Mouse (Mus musculus) neural tube, embryonic 12.5 days (tissue): Measurements from ENCODE around the gene Rrad. TPM values are rescaled to one million over a fixed set of nuclear protein-coding genes. Genes with fewer than 3 reads are reported as not detected.

Experiments
- ATAC-seq: fragments of 200-750 bp; cut with Nextera tagmentation; 2 replicates; pipeline ENCODE4 v1.8.0; 2017; ENCODE audit warnings: low read depth, mild to moderate bottlenecking, moderate TSS enrichment, moderate library complexity; ENCODE audit not compliant: low FRiP score
- H3K27ac ChIP-seq: fragments of 300-500 bp; sonication (generic); 2 replicates; pipeline ENCODE4 v1.5.1; 2016
- H3K27me3 ChIP-seq: fragments of 300-500 bp; sonication (generic); replicated peaks from 2 replicates; pipeline ENCODE4 v1.6.1; 2016; ENCODE audit warnings: mild to moderate bottlenecking
- H3K36me3 ChIP-seq: fragments of 300-500 bp; sonication (generic); 2 replicates; pipeline ENCODE4 v1.6.1; 2016; ENCODE audit warnings: mild to moderate bottlenecking
- H3K4me1 ChIP-seq: fragments of 300-500 bp; sonication (generic); 2 replicates; pipeline ENCODE4 v1.6.1; 2016
- H3K4me2 ChIP-seq: fragments of 300-500 bp; sonication (generic); replicated peaks from 2 replicates; pipeline ENCODE4 v1.6.1; 2016; ENCODE audit warnings: mild to moderate bottlenecking
- H3K4me3 ChIP-seq: fragments of 300-500 bp; sonication (generic); 2 replicates; pipeline ENCODE4 v1.5.1; 2016
- H3K9ac ChIP-seq: fragments of 300-500 bp; sonication (generic); 2 replicates; pipeline ENCODE4 v1.6.1; 2016; ENCODE audit warnings: mild to moderate bottlenecking
- H3K9me3 ChIP-seq: fragments of 300-500 bp; sonication (generic); 2 replicates; pipeline ENCODE4 v1.6.1; 2016; ENCODE audit warnings: mild to moderate bottlenecking
- WGBS: fragments of 180-500 bp; shearing (Covaris S2); methylation state at CpG from one replicate; pipeline ENCODE4 v1.1.7; 2016; 5-methylcytosine and 5-hydroxymethylcytosine counted together
- polyA plus RNA-seq: library from polyadenylated mRNA; unstranded; fragments of >200 nt; fragmentation: Nextera tagmentation; extraction: Ambion mirVana; gene quantifications from 2 replicates; pipeline ENCODE4 v1.2.1, GENCODE M21; 2016

Rrad gene
- polyA plus RNA-seq, 1 experiment from 2014 or later = 3.5 TPM

- Histone ChIP-seq H3K36me3 (peaks cover 6% of the 10 kb centered on the region; the same call in 1 of the 2 replicates), H3K9ac (no peak overlapping the region), H3K4me3 (no peak overlapping the region), H3K4me1 (peaks cover 5% of the 10 kb centered on the region; the same call in 1 of the 2 replicates), H3K4me2 (no peak overlapping the region), H3K27ac (no peak overlapping the region), H3K9me3 (no peaks in the 10 kb centered on the region), H3K27me3 (peaks cover 23% of the 10 kb centered on the region)
- no peak for ATAC-seq
- WGBS = 59% methylated on average over 6 of the region's 6 CpGs
These were observed 1.4 kb upstream of the Rrad start for GRCm38 (mm10) chr8:104632486-104632885.

GRCm38 (mm10) chr8:104631975-104632374 is 848 bp upstream of the Rrad start:
- WGBS = 22% methylated on average over 5 of the region's 5 CpGs
- Histone ChIP-seq H3K27me3 (peaks cover 23% of the 10 kb centered on the region), H3K4me3 (no peak overlapping the region), H3K4me2 (peak overlapping the region; percentile 75; the same call in 1 of the 2 replicates), H3K36me3 (peaks cover 6% of the 10 kb centered on the region; the same call in 1 of the 2 replicates), H3K27ac (no peak overlapping the region), H3K4me1 (peaks cover 5% of the 10 kb centered on the region; the same call in 1 of the 2 replicates), H3K9ac (no peak overlapping the region), H3K9me3 (no peaks in the 10 kb centered on the region)
- ATAC-seq = no peak

GRCm38 (mm10) chr8:104630574-104630973 is 553 bp downstream of the Rrad start:
- Histone ChIP-seq H3K4me1 (peaks cover 5% of the 10 kb centered on the region; the same call in 1 of the 2 replicates), H3K9ac (peak overlapping the region; percentile 29; the same call in 1 of the 2 replicates), H3K4me3 (peak overlapping the region; percentile 34), H3K27me3 (peaks cover 23% of the 10 kb centered on the region), H3K27ac (no peak overlapping the region), H3K9me3 (no peaks in the 10 kb centered on the region), H3K4me2 (peak overlapping the region; percentile 75), H3K36me3 (0 out of 2 replicates have a peak, but pooled peaks cover 2% of the 10 kb centered on the region)
- ATAC-seq = peak; percentile 35; the same call in 1 of the 2 replicates
- under 1% methylated on average over 36 of the region's 36 CpGs for WGBS

- ATAC-seq = no peak
- Histone ChIP-seq H3K9me3 (no peaks in the 10 kb centered on the region), H3K27ac (no peak overlapping the region), H3K36me3 (no peaks in the 10 kb centered on the region), H3K27me3 (peaks cover 23% of the 10 kb centered on the region), H3K4me2 (peak overlapping the region; percentile 75), H3K9ac (no peak overlapping the region), H3K4me3 (0 out of 2 replicates have a peak overlapping the region, but pooled peaks have one; percentile 34), H3K4me1 (peaks cover 5% of the 10 kb centered on the region; the same call in 1 of the 2 replicates)
- WGBS = 38% methylated on average over 8 of the region's 8 CpGs
These were observed 1.0 kb downstream of the Rrad start for GRCm38 (mm10) chr8:104630111-104630479.

- 77% methylated on average over 22 of the region's 22 CpGs for WGBS
- H3K9me3 ChIP-seq = no peaks in the 10 kb centered on the region
- H3K4me2 ChIP-seq = no peak overlapping the region
- H3K4me1 ChIP-seq = peaks cover 5% of the 10 kb centered on the region; the same call in 1 of the 2 replicates
- no peak for ATAC-seq
- no peak overlapping the region for H3K9ac ChIP-seq
- no peaks in the 10 kb centered on the region for H3K36me3 ChIP-seq
- H3K4me3 ChIP-seq = no peak overlapping the region
- peaks cover 23% of the 10 kb centered on the region for H3K27me3 ChIP-seq
- no peak overlapping the region for H3K27ac ChIP-seq
These were observed 1.6 kb downstream of the Rrad start for GRCm38 (mm10) chr8:104629306-104630110.

- H3K9ac ChIP-seq = no peak overlapping the region
- ATAC-seq = no peak
- 96% methylated on average over 21 of the region's 21 CpGs for WGBS
These were observed 2.7 kb downstream of the Rrad start for GRCm38 (mm10) chr8:104628402-104628801.

GRCm38 (mm10) chr8:104627065-104627740 is 3.9 kb downstream of the Rrad start:
- 84% methylated on average over 4 of the region's 4 CpGs for WGBS

More at GRCm38 (mm10) chr8:104628402-104628801, 2.7 kb downstream of the Rrad start:
- H3K36me3 ChIP-seq = no peaks in the 10 kb centered on the region
- H3K9me3 ChIP-seq = no peaks in the 10 kb centered on the region
- peaks cover 23% of the 10 kb centered on the region for H3K27me3 ChIP-seq
- no peak overlapping the region for H3K27ac ChIP-seq
- no peak overlapping the region for H3K4me2 ChIP-seq
- peaks cover 5% of the 10 kb centered on the region; the same call in 1 of the 2 replicates for H3K4me1 ChIP-seq
- no peak overlapping the region for H3K4me3 ChIP-seq

GRCm38 (mm10) chr8:104624161-104624560 is 7.0 kb downstream of the Rrad start, which contains the start of gene Cdh16:
TSS of gene Cdh16 (minus strand) at chr8:104624396.
- no peaks in the 10 kb centered on the region for H3K36me3 ChIP-seq
- WGBS = 81% methylated on average over 6 of the region's 6 CpGs
- ATAC-seq = no peak

More at GRCm38 (mm10) chr8:104627065-104627740, 3.9 kb downstream of the Rrad start:
- Histone ChIP-seq H3K36me3 (no peaks in the 10 kb centered on the region), H3K4me2 (no peak overlapping the region), H3K4me3 (no peak overlapping the region), H3K4me1 (peaks cover 5% of the 10 kb centered on the region; the same call in 1 of the 2 replicates), H3K27ac (no peak overlapping the region), H3K9me3 (no peaks in the 10 kb centered on the region), H3K9ac (no peak overlapping the region), H3K27me3 (peaks cover 23% of the 10 kb centered on the region)
- ATAC-seq = no peak

GRCm38 (mm10) chr8:104620765-104621164 is 10.4 kb downstream of the Rrad start:
- no peaks in the 10 kb centered on the region for H3K9me3 ChIP-seq
- no peaks in the 10 kb centered on the region for H3K27me3 ChIP-seq
- no peaks in the 10 kb centered on the region for H3K36me3 ChIP-seq
- WGBS = 76% methylated on average over 5 of the region's 5 CpGs
- no peak overlapping the region for H3K27ac ChIP-seq
- H3K9ac ChIP-seq = no peak overlapping the region
- H3K4me3 ChIP-seq = no peak overlapping the region
- no peak for ATAC-seq
- no peaks in the 10 kb centered on the region for H3K4me1 ChIP-seq
- H3K4me2 ChIP-seq = no peak overlapping the region

More at GRCm38 (mm10) chr8:104624161-104624560, 7.0 kb downstream of the Rrad start, which contains the start of gene Cdh16:
- Histone ChIP-seq H3K4me2 (no peak within 1 kb of the TSS), H3K27ac (no peak within 1 kb of the TSS), H3K9me3 (no peaks in the 10 kb centered on the region), H3K9ac (no peak within 1 kb of the TSS), H3K4me1 (no peaks in the 10 kb centered on the region), H3K27me3 (no peaks in the 10 kb centered on the region), H3K4me3 (no peak within 1 kb of the TSS)

- no peak for ATAC-seq
- no peak overlapping the region for H3K4me2 ChIP-seq
- whole genome bisulfite sequencing = 85% methylated on average over 4 of the region's 4 CpGs
- no peaks in the 10 kb centered on the region for H3K27me3 ChIP-seq
- H3K27ac ChIP-seq = no peak overlapping the region
- H3K9me3 ChIP-seq = no peaks in the 10 kb centered on the region
- no peak overlapping the region for H3K9ac ChIP-seq
- peaks cover 3% of the 10 kb centered on the region; the same call in 1 of the 2 replicates for H3K4me1 ChIP-seq
- H3K4me3 ChIP-seq = no peak overlapping the region
- no peaks in the 10 kb centered on the region for H3K36me3 ChIP-seq
These were observed 18.0 kb downstream of the Rrad start for GRCm38 (mm10) chr8:104613119-104613518.

GRCm38 (mm10) chr8:104611613-104612012 is 19.5 kb downstream of the Rrad start:
- H3K27ac ChIP-seq = no peak overlapping the region
- H3K27me3 ChIP-seq = no peaks in the 10 kb centered on the region
- H3K4me2 ChIP-seq = no peak overlapping the region
- no peak for ATAC-seq
- no peaks in the 10 kb centered on the region for H3K9me3 ChIP-seq
- H3K4me3 ChIP-seq = no peak overlapping the region
- peaks cover 3% of the 10 kb centered on the region; the same call in 1 of the 2 replicates for H3K4me1 ChIP-seq
- no peak overlapping the region for H3K9ac ChIP-seq
- WGBS = 71% methylated on average over 4 of the region's 4 CpGs
- H3K36me3 ChIP-seq = no peaks in the 10 kb centered on the region
